Mouse (Mus musculus) liver, adult 2 months (tissue): Measurements from ENCODE around the gene Cacng4. TPM values are rescaled to one million over a fixed set of nuclear protein-coding genes. Genes with fewer than 3 reads are reported as not detected.
A peak's percentile ranks its signal among the peaks of the same experiment; 100 is the strongest.

Experiments
- DNase-seq: peaks from one replicate; pipeline ENCODE4 v3.0.0-alpha.2; 2011; ENCODE audit warnings: low read depth, low spot score; ENCODE audit errors: extremely low read depth
- H3K27ac ChIP-seq: fragments of 200-500 bp; replicated peaks from 2 replicates; pipeline ENCODE4 v1.5.1; 2012; ENCODE audit warnings: low read depth, mild to moderate bottlenecking, control low read depth, inconsistent platforms, low read length; ENCODE audit not compliant: insufficient read depth
- H3K27me3 ChIP-seq: fragments of 200-500 bp; 2 replicates; pipeline ENCODE4 v1.6.1; 2012; ENCODE audit warnings: mild to moderate bottlenecking, moderate library complexity, low read length, inconsistent platforms; ENCODE audit not compliant: control insufficient read depth, insufficient read depth
- H3K36me3 ChIP-seq: fragments of 200-500 bp; 2 replicates; pipeline ENCODE4 v1.6.1; 2012; ENCODE audit warnings: low read length, inconsistent platforms; ENCODE audit not compliant: control insufficient read depth, insufficient read depth
- H3K4me1 ChIP-seq: fragments of 200-500 bp; 2 replicates; pipeline ENCODE4 v1.6.1; 2011; ENCODE audit warnings: low read length; ENCODE audit not compliant: control insufficient read depth, insufficient read depth
- H3K4me3 ChIP-seq: fragments of 200-500 bp; 2 replicates; pipeline ENCODE4 v1.5.1; 2011; ENCODE audit warnings: low read depth, mild to moderate bottlenecking, control low read depth, low read length, moderate library complexity; ENCODE audit not compliant: insufficient read depth
- H3K79me2 ChIP-seq: fragments of 200-500 bp; 2 replicates; pipeline ENCODE4 v1.6.1; 2012; ENCODE audit warnings: inconsistent platforms, mild to moderate bottlenecking, low read length, moderate library complexity; ENCODE audit not compliant: control insufficient read depth, insufficient read depth
- H3K9ac ChIP-seq: fragments of 200-500 bp; 2 replicates; pipeline ENCODE4 v1.6.1; 2012; ENCODE audit warnings: low read depth, mild to moderate bottlenecking, control low read depth, inconsistent platforms, low read length
- CTCF ChIP-seq: fragments of 200-500 bp; IDR thresholded peaks from 2 replicates; pipeline ENCODE4 v1.5.1; 2011; ENCODE audit warnings: low read depth, low read length, control low read depth
- POLR2A ChIP-seq: fragments of 200-500 bp; IDR thresholded peaks from 2 replicates; pipeline ENCODE4 v1.6.1; 2011; ENCODE audit warnings: low read length, control low read depth; ENCODE audit not compliant: insufficient read depth; ENCODE audit errors: extremely low read depth
- WGBS: fragments of 180-500 bp; shearing (Covaris S2); methylation state at CpG from one replicate; pipeline ENCODE4 v1.1.7; 2018; 5-methylcytosine and 5-hydroxymethylcytosine counted together
- polyA plus RNA-seq: library from polyadenylated mRNA; depleted of rRNA; stranded (reverse); fragments of >200 nt; gene quantifications from 2 replicates; pipeline ENCODE4 v1.2.3, GENCODE M21; 2012
- total RNA-seq: library from RNA; depleted of rRNA; stranded (reverse); fragments of >200 nt; gene quantifications from 2 replicates; pipeline ENCODE4 v1.2.3, GENCODE M21; 2014

Cacng4 gene
- total and polyA plus RNA-seq, 2 experiments: not detected

DNA sequence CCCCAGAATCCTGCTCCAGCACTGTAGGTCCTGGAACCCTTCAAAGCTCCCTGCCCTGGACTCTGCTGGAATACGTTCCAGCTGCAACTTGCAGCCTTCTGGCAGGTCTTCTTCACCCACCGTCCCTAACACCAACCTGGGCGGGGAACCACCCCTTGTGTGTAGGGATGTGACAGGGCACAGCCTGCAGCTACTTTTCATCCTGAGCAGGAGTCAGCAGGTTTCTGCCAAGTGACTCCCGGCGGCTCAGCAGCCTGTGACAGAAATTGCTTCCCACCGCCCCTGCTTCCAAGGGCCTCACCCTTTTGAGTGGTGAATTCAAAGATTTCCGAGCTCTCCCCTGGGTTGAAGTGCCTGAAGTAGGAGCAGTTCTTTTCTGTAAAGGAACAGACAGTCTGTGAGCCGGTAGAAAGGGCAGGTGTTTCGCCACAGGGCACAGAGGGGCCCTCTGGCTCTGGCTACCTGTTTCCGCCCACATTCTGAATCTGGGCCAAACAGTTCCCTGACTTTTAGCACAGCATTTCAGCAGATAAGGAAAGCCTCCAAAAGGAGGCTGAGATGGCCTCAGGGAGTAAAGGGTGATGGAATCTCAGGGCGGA lies 88.8 kb downstream of the Cacng4 start:
- 36% methylated on average over 11 of the region's 11 CpGs for WGBS

DNA sequence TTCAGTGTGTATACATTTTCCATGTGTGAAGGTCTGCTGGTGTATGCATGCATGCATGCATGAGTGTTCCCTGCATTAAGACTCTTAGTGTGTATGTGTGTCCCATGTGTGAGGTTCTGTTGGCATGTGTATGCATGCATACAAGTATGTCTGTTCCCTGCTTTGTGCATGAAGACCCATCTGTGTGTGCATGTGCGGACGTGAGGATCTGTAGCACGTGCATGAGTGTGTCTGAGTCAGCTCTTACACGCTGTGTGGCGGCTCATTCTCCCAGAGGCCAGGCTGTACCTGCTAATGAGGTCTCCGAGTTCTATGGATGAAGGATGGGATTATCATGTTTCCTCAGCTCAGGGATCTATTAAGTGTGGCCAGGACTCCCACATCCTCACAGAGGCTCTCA lies 89.3 kb downstream of the Cacng4 start:
- WGBS: 85% methylated on average over 6 of the region's 6 CpGs
- no peak for TF ChIP-seq CTCF
- no peak for TF ChIP-seq POLR2A
- no peak overlapping the region for H3K9ac ChIP-seq

More for the DNA sequence above, 88.8 kb downstream of the Cacng4 start:
- Histone ChIP-seq H3K9ac (no peak overlapping the region), H3K79me2 (no peaks in the 10 kb centered on the region), H3K4me3 (no peak overlapping the region), H3K27me3 (no peaks in the 10 kb centered on the region), H3K27ac (no peak overlapping the region), H3K36me3 (no peaks in the 10 kb centered on the region), H3K4me1 (no peaks in the 10 kb centered on the region; the same call in 1 of the 2 replicates)
- TF ChIP-seq POLR2A (no peak), CTCF (no peak)
- DNase-seq: peak; percentile 61

DNA sequence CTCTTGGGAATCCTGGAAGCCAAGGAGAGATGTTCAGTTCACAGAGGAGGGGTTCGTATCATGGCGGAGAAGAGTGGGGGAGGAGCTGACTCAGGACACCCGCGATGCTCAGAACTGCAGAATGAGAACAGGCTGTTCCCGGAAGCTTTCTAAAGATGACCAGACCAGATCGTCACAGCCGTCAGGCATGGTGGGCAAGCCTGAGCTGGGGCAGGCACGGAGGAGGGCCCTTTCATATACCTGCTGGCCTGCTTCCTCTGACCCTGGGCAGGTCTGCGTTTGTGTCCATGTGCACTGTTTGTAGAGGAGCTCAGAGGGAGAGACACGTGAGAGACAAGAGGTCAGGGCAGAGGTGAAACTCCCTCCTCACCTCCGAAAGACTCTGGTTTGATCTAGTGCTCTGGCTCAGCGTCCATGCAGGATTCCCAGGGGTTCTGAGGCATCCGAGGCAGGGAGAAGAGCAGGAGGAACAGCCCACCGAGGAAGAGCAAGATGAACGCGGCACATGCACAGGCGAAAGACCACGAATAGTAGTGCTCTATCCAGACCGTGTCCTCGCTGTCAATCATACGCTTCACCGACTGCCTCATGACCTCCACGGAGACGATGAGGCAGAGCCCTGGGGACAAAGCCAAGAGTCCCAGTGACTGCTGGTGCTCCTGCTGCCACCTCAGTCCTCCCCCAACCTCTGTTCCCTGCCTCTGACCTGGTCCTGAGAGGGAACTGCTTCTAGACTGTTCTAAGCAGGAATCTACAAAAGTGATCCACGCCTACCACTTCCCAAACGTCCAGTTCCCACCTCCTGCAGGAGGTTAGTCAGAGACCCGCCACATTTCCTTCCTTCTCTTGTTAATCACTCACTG lies 90.9 kb downstream of the Cacng4 start:
- H3K9ac ChIP-seq: no peak overlapping the region

More for the DNA sequence above, 89.3 kb downstream of the Cacng4 start:
- Histone ChIP-seq H3K36me3 (no peaks in the 10 kb centered on the region), H3K4me3 (no peak overlapping the region), H3K79me2 (no peaks in the 10 kb centered on the region), H3K4me1 (no peaks in the 10 kb centered on the region; the same call in 1 of the 2 replicates), H3K27ac (no peak overlapping the region), H3K27me3 (no peaks in the 10 kb centered on the region)
- DNase-seq: no peak

DNA sequence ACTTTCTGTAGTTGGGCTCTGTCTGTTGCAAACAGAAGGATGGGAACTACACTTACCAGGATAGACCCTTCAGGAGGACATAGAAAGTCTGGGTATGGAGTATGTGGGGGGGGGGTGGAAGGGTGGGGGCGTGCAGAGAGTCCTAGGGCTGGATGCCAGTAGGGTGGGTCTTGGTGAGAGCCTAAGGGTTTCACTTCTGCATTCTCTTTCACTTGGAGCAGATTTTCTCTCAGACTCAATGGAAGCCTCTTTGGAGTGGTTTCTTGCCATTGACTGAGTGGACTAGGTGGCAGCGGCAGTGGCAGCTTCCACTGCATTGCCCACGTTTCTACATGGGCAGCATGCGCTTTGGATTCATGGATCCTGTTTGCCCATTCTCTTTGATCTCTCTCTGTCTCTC lies 94.4 kb downstream of the Cacng4 start:
- DNase-seq: no peak
- 87% methylated on average over 4 of the region's 4 CpGs for WGBS

More for the DNA sequence above, 90.9 kb downstream of the Cacng4 start:
- H3K4me3 ChIP-seq: no peak overlapping the region
- no peak overlapping the region for H3K27ac ChIP-seq
- no peaks in the 10 kb centered on the region for H3K36me3 ChIP-seq
- no peak for TF ChIP-seq POLR2A
- no peak for TF ChIP-seq CTCF
- peak; percentile 54 for DNase-seq
- no peaks in the 10 kb centered on the region; the same call in 1 of the 2 replicates for H3K4me1 ChIP-seq
- H3K79me2 ChIP-seq: no peaks in the 10 kb centered on the region
- 32% methylated on average over 27 of the region's 27 CpGs for WGBS
- H3K27me3 ChIP-seq: no peaks in the 10 kb centered on the region

DNA sequence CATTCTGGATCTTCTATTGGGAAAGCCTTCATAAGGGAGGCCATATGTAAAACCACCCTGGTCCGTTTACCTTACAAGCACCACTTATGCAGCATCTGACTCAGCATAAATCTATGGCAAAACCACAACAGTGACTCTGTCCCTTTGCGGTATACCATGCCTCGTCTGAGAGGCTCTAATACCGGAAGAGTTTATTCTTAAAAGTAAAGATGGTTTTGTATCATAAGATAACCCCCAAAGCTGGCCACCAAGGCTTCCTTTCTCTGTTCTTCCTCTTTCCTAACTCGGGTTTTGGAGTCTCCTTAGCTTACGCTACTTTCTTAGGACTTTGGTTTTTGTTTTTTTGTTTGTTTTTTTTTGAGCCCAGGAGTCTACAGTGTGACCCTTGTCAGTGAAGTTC lies 101.0 kb downstream of the Cacng4 start:
- no peak for DNase-seq
- no peaks in the 10 kb centered on the region for H3K79me2 ChIP-seq
- no peaks in the 10 kb centered on the region for H3K27me3 ChIP-seq
- H3K4me1 ChIP-seq: no peaks in the 10 kb centered on the region
- H3K9ac ChIP-seq: no peak overlapping the region
- no peak overlapping the region for H3K27ac ChIP-seq
- 81% methylated on average over 6 of the region's 6 CpGs for WGBS
- H3K36me3 ChIP-seq: no peaks in the 10 kb centered on the region
- no peak for TF ChIP-seq POLR2A
- TF ChIP-seq CTCF: no peak
- H3K4me3 ChIP-seq: no peak overlapping the region

More for the DNA sequence above, 94.4 kb downstream of the Cacng4 start:
- Histone ChIP-seq H3K4me3 (no peak overlapping the region), H3K36me3 (no peaks in the 10 kb centered on the region), H3K27me3 (no peaks in the 10 kb centered on the region), H3K79me2 (no peaks in the 10 kb centered on the region), H3K9ac (no peak overlapping the region), H3K4me1 (no peaks in the 10 kb centered on the region), H3K27ac (no peak overlapping the region)
- TF ChIP-seq CTCF (no peak), POLR2A (no peak)

DNA sequence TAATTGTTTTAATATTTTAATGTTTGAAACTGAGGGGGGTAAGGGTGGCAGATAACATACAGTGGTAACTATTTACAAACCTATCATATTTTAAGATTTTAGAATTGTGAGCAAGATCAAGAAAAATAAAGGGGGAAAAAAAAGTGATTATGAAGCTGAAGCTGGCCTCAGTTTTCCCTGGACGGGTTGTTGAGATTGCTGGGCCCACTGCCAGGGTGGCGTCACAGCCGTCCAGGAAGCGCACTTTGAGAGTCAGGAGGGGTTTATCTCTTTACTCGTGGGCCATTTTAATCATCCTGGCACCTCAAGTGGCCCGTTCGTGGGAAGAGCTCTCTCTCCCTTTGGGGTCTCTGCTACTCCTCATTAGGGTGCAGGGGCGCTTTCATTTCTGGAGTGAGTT lies 102.8 kb downstream of the Cacng4 start:
- no peaks in the 10 kb centered on the region for H3K79me2 ChIP-seq
- 69% methylated on average over 8 of the region's 8 CpGs for WGBS
- TF ChIP-seq CTCF: no peak
- TF ChIP-seq POLR2A: no peak

More for the DNA sequence above, 102.8 kb downstream of the Cacng4 start:
- no peak overlapping the region for H3K27ac ChIP-seq
- DNase-seq: no peak
- no peak overlapping the region for H3K9ac ChIP-seq
- no peaks in the 10 kb centered on the region for H3K36me3 ChIP-seq
- no peaks in the 10 kb centered on the region for H3K27me3 ChIP-seq
- no peak overlapping the region for H3K4me3 ChIP-seq
- H3K4me1 ChIP-seq: no peaks in the 10 kb centered on the region
